Mouse (Mus musculus) brain, embryonic 14.5 days (tissue): Measurements from ENCODE around the gene Cbfa2t3. TPM values are rescaled to one million over a fixed set of nuclear protein-coding genes. Genes with fewer than 3 reads are reported as not detected.
A peak's percentile ranks its signal among the peaks of the same experiment; 100 is the strongest.

ENCODE experiments used
- DNase-seq: peaks from one replicate; pipeline ENCODE4 v3.0.0-alpha.2; 2011; ENCODE audit warnings: low read depth
- CTCF ChIP-seq: fragments of 200-500 bp; IDR thresholded peaks from 2 replicates; pipeline ENCODE4 v1.5.1; 2012; ENCODE audit warnings: inconsistent platforms, mild to moderate bottlenecking, moderate library complexity, borderline replicate concordance; ENCODE audit not compliant: insufficient read depth, insufficient read length; ENCODE audit errors: extremely low read depth
- POLR2A ChIP-seq: fragments of 200-500 bp; IDR thresholded peaks from 2 replicates; pipeline ENCODE4 v1.6.1; 2012; ENCODE audit warnings: mild to moderate bottlenecking, inconsistent platforms, borderline replicate concordance; ENCODE audit not compliant: poor library complexity, insufficient read depth, insufficient read length, severe bottlenecking; ENCODE audit errors: extremely low read depth
- polyA plus RNA-seq: library from polyadenylated mRNA; depleted of rRNA; stranded (reverse); fragments of >200 nt; gene quantifications from 2 replicates; pipeline ENCODE4 v1.2.3, GENCODE M21; 2012

Cbfa2t3 gene
- polyA plus RNA-seq, 1 experiment = 30.2 TPM

- DNase-seq = no peak
- TF ChIP-seq CTCF (no peak), POLR2A (no peak)
Observed at GRCm38 (mm10) chr8:122618660-122619378, 80.1 kb downstream of the Cbfa2t3 start.

- DNase-seq = peak; percentile 83
- TF ChIP-seq CTCF = peak; percentile 71; the same call in 1 of the 2 replicates
- no peak for TF ChIP-seq POLR2A
Observed at GRCm38 (mm10) chr8:122617947-122618546, 80.9 kb downstream of the Cbfa2t3 start.

- TF ChIP-seq CTCF = no peak
- TF ChIP-seq POLR2A = no peak
- no peak for DNase-seq
Observed at GRCm38 (mm10) chr8:122616181-122616905, 82.6 kb downstream of the Cbfa2t3 start.

GRCm38 (mm10) chr8:122611295-122612133 is 87.4 kb downstream of the Cbfa2t3 start, which contains the start of the genes Galns and Trappc2l:
Gene Galns, minus strand, starts transcription at chr8:122611463.
Gene Trappc2l, plus strand, starts transcription at chr8:122611640.
- TF ChIP-seq POLR2A = peak; percentile 37; the same call in 1 of the 2 replicates
- TF ChIP-seq CTCF = peak; percentile 29; the same call in 1 of the 2 replicates
- peak; percentile 99 for DNase-seq

- no peak for DNase-seq
- TF ChIP-seq CTCF (no peak), POLR2A (no peak)
Observed at GRCm38 (mm10) chr8:122610612-122611277, 88.2 kb downstream of the Cbfa2t3 start.

- no peak for DNase-seq
- TF ChIP-seq CTCF (no peak), POLR2A (no peak)
Observed at GRCm38 (mm10) chr8:122610209-122610608, 88.7 kb downstream of the Cbfa2t3 start.

GRCm38 (mm10) chr8:122606810-122607209 is 92.1 kb downstream of the Cbfa2t3 start:
- no peak for DNase-seq
- no peak for TF ChIP-seq POLR2A
- no peak for TF ChIP-seq CTCF

GRCm38 (mm10) chr8:122605367-122605766 is 93.5 kb downstream of the Cbfa2t3 start:
- TF ChIP-seq POLR2A (no peak), CTCF (no peak)
- no peak for DNase-seq

DNA sequence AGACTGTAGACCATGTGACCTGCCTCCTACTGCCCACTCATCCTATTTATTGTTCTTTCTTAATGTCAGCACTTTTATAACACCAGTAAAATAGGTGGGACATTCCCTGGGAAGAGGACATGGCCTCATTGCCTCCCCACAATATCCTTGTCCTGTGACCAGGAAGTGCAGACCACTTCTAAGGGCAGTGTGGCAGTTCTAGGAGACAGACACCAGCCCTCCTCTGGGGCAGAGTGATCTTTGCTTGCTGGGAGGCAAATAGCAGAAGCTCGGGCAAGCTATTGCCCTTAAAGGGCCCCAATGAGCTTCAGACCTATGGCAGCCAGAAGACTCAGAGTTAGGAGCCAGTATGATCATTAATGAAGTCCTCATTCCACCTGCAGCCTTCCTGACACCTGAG is 94.3 kb downstream of the Cbfa2t3 start:
- DNase-seq = no peak
- TF ChIP-seq CTCF (no peak), POLR2A (no peak)

GRCm38 (mm10) chr8:122600666-122601065 is 98.2 kb downstream of the Cbfa2t3 start:
- no peak for TF ChIP-seq POLR2A
- TF ChIP-seq CTCF = no peak
- no peak for DNase-seq
